Comparison of ENCODE assay signal across 11 mouse cellular contexts in the genomic region with DNA sequence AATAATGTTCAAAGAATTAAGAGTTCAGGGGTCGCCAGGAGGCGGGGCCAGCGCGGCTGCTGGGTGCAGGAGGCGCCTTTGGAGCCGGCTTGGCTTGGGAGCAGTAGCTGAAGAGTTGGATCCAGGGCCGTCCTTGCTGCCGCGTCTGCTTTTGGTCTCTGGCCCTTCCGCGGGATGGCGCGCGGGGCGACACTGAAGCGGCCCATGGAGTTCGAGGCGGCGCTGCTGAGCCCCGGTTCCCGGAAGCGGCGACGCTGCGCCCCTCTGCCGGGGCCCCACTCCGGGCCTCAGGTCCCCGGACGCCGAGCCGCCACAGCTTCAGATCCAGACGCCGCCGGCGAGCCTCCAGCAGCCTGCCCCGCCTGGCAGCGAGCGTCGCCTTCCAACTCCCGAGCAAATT. TPM values are rescaled to one million over a fixed set of nuclear protein-coding genes. Genes with fewer than 3 reads are reported as not detected.
A peak's percentile ranks its signal among the peaks of the same experiment; 100 is the strongest.
DNase-seq lines count a peak whose midpoint lies in the region; ATAC-seq and TF ChIP-seq lines count a peak whose summit lies in the region.
"Not testable (repeated sequence)": the region's sequence is repeated elsewhere in the genome, so short reads cannot be mapped to it uniquely, and the experiment has no call there.
"Had no signal": no experiment of that assay in that cellular context is flagged by ENCODE, and none has a peak within 500 bp of the region (broad histone marks: within the 10 kb centered on the region; RNA-seq: fewer than 3 reads in every experiment).

No protein-coding gene starts in this region.

- WGBS in hindbrain, embryonic 11.5 days: 0% methylated on average over 38 of the region's 40 CpGs
- under 1% methylated on average over 40 of the region's 40 CpGs for WGBS in kidney, postnatal 0 days
- WGBS in liver, postnatal 0 days (ENCODE audit: insufficient replicate concordance): under 1% methylated on average over 40 of the region's 40 CpGs
- under 1% methylated on average over 40 of the region's 40 CpGs for WGBS in midbrain, postnatal 0 days
- under 1% methylated on average over 40 of the region's 40 CpGs for WGBS in stomach, embryonic 16.5 days

- 0 out of 2 replicates have a peak, but pooled peaks have one; percentile 43 for ATAC-seq in hindbrain, embryonic 11.5 days (ENCODE audit: low FRiP score)
- ATAC-seq in kidney, postnatal 0 days (replicated peaks; ENCODE audit: low FRiP score, low read depth); liver, postnatal 0 days; midbrain, postnatal 0 days (ENCODE audit: low FRiP score): not testable (repeated sequence)
- ATAC-seq in stomach, embryonic 16.5 days (ENCODE audit: insufficient read depth, low FRiP score): peak; percentile 58; the same call in 1 of the 2 replicates

- H3K4me1 ChIP-seq in hindbrain, embryonic 11.5 days (replicated peaks; ENCODE audit: control insufficient read depth, insufficient read depth, low read length); kidney, postnatal 0 days (replicated peaks; ENCODE audit: insufficient read depth, low read length); liver, postnatal 0 days (ENCODE audit: insufficient read depth); midbrain, postnatal 0 days (ENCODE audit: insufficient read depth, low read length); stomach, embryonic 16.5 days (ENCODE audit: control insufficient read depth, insufficient read depth, low read length): not testable (repeated sequence)

- H3K27me3 ChIP-seq in hindbrain, embryonic 11.5 days (ENCODE audit: control insufficient read depth, insufficient read depth, low read length): peaks cover 13% of the 10 kb centered on the region; the same call in 1 of the 2 replicates
- not testable (repeated sequence) for H3K27me3 ChIP-seq in kidney, postnatal 0 days (ENCODE audit: insufficient read depth, low read length); midbrain, postnatal 0 days (ENCODE audit: insufficient read depth, low read length); stomach, embryonic 16.5 days (ENCODE audit: control insufficient read depth, insufficient read depth, low read length)
- H3K27me3 ChIP-seq in liver, postnatal 0 days (ENCODE audit: insufficient read depth, low read length): peaks cover 13% of the 10 kb centered on the region

- not testable (repeated sequence) for H3K9me3 ChIP-seq in hindbrain, embryonic 11.5 days (ENCODE audit: control insufficient read depth, low read length); kidney, postnatal 0 days (replicated peaks; ENCODE audit: low read length); liver, postnatal 0 days (ENCODE audit: low read length); midbrain, postnatal 0 days (ENCODE audit: low read length); stomach, embryonic 16.5 days (replicated peaks; ENCODE audit: control insufficient read depth, low read length)

- TF ChIP-seq CTCF in gastrocnemius, adult 2 months (IDR thresholded peaks at IDR 0.05); liver, postnatal 0 days (IDR thresholded peaks at IDR 0.05; ENCODE audit: low read depth): not testable (repeated sequence)
- peak; percentile 10; the same call in 1 of the 2 replicates for TF ChIP-seq CTCF in kidney, postnatal 0 days (IDR thresholded peaks at IDR 0.05; ENCODE audit: low read depth)
- peak; percentile 14; the same call in 1 of the 2 replicates for TF ChIP-seq CTCF in midbrain, postnatal 0 days (IDR thresholded peaks at IDR 0.05)

- not testable (repeated sequence) for H3K36me3 ChIP-seq in hindbrain, embryonic 11.5 days (ENCODE audit: control insufficient read depth, insufficient read depth, low read length); kidney, postnatal 0 days (ENCODE audit: insufficient read depth, low read length); liver, postnatal 0 days (replicated peaks; ENCODE audit: insufficient read depth, low read length); midbrain, postnatal 0 days (ENCODE audit: insufficient read depth, low read length); stomach, embryonic 16.5 days (ENCODE audit: control insufficient read depth, insufficient read depth, low read length)

- 0 out of 2 replicates have a peak overlapping the region, but pooled peaks have one; percentile 19 for H3K9ac ChIP-seq in hindbrain, embryonic 11.5 days (ENCODE audit: low read depth, low read length)
- not testable (repeated sequence) for H3K9ac ChIP-seq in kidney, postnatal 0 days (ENCODE audit: low read depth, low read length); liver, postnatal 0 days (replicated peaks); midbrain, postnatal 0 days (replicated peaks; ENCODE audit: low read length, poor library complexity, severe bottlenecking)
- peak overlapping the region; percentile 63 for H3K9ac ChIP-seq in stomach, embryonic 16.5 days (ENCODE audit: low read length)

- H3K27ac ChIP-seq in gastrocnemius, adult 2 months; hindbrain, embryonic 11.5 days (ENCODE audit: low read depth, low read length); kidney, postnatal 0 days; liver, postnatal 0 days (ENCODE audit: low read depth); midbrain, postnatal 0 days (ENCODE audit: low read depth, low read length); stomach, embryonic 16.5 days (ENCODE audit: low read length): not testable (repeated sequence)

- not testable (repeated sequence) for TF ChIP-seq EP300 in liver, postnatal 0 days (IDR thresholded peaks at IDR 0.05; ENCODE audit: low read depth)

- intact Hi-C loops in gastrocnemius, adult 2 months (cut with DNase I): not testable (repeated sequence)

- peak; percentile 67 for DNase-seq in CD4-positive helper T cell, adult 2 months (ENCODE audit: low read depth, low spot score)
- peak; percentile 56 for DNase-seq in embryo, embryonic 10.5 days (ENCODE audit: low spot score)
- DNase-seq in gastrocnemius, adult 2 months; kidney, postnatal 0 days (ENCODE audit: low spot score): not testable (repeated sequence)
- peak; percentile 55 for DNase-seq in hindbrain, embryonic 11.5 days (ENCODE audit: low spot score)
- peak; percentile 24 for DNase-seq in liver, postnatal 0 days
- DNase-seq in midbrain, postnatal 0 days (ENCODE audit: low spot score): peak; percentile 2

- H3K4me3 ChIP-seq in gastrocnemius, adult 2 months: peak overlapping the region; percentile 56
- H3K4me3 ChIP-seq in hindbrain, embryonic 11.5 days (ENCODE audit: low read depth, low read length): peak overlapping the region; percentile 28
- H3K4me3 ChIP-seq in kidney, postnatal 0 days (replicated peaks; ENCODE audit: low read depth, low read length): 0 out of 2 replicates have a peak overlapping the region, but pooled peaks have one; percentile 17
- peak overlapping the region; percentile 25; the same call in 1 of the 2 replicates for H3K4me3 ChIP-seq in liver, postnatal 0 days (ENCODE audit: low read depth, low read length)
- peak overlapping the region; percentile 22; the same call in 1 of the 2 replicates for H3K4me3 ChIP-seq in midbrain, postnatal 0 days (ENCODE audit: low read depth, low read length)
- peak overlapping the region; percentile 44 for H3K4me3 ChIP-seq in stomach, embryonic 16.5 days (replicated peaks; ENCODE audit: low read length)

- H3K4me2 ChIP-seq in hindbrain, embryonic 11.5 days (replicated peaks; ENCODE audit: low read depth, low read length): peak overlapping the region; percentile 45
- peak overlapping the region; percentile 57 for H3K4me2 ChIP-seq in kidney, postnatal 0 days (ENCODE audit: low read length)
- peak overlapping the region; percentile 40 for H3K4me2 ChIP-seq in liver, postnatal 0 days (ENCODE audit: low read depth, low read length)
- H3K4me2 ChIP-seq in midbrain, postnatal 0 days (ENCODE audit: low read depth, low read length, poor library complexity, severe bottlenecking): peak overlapping the region; percentile 41
- H3K4me2 ChIP-seq in stomach, embryonic 16.5 days (ENCODE audit: low read depth, low read length): peak overlapping the region; percentile 63

RNA-seq across cellular contexts. Expression of a gene that starts 10.6 kb away (rescaled TPM):
- total RNA-seq in gastrocnemius, adult 2 months (2021): not detected
- polyA plus RNA-seq in hindbrain, embryonic 11.5 days (2014; fragmentation: Nextera tagmentation; extraction: Ambion mirVana): not detected in 2 replicates
- polyA plus RNA-seq in kidney, postnatal 0 days (2015; fragmentation: Nextera tagmentation; extraction: Ambion mirVana): not detected in 2 replicates
- not detected in 2 replicates for polyA plus RNA-seq in liver, postnatal 0 days (2015; fragmentation: Nextera tagmentation; extraction: Ambion mirVana)
- total RNA-seq in midbrain, postnatal 0 days (2014; rRNA removed): not detected in 2 replicates
- polyA plus RNA-seq in midbrain, postnatal 0 days (2015; fragmentation: Nextera tagmentation; extraction: Ambion mirVana): not detected in 2 replicates
- 0.42 and 0.45 TPM in 2 replicates for polyA plus RNA-seq in stomach, embryonic 16.5 days (2015; fragmentation: Nextera tagmentation; extraction: Ambion mirVana)
- total RNA-seq: left cerebral cortex, adult 18-20 months had no signal
- polyA plus RNA-seq: cerebellum, adult 2 months had no signal

RNA-seq across cellular contexts. Expression of a gene that starts 11.1 kb away (rescaled TPM):
- not detected for total RNA-seq in gastrocnemius, adult 2 months (2021)
- not detected in 2 replicates for polyA plus RNA-seq in hindbrain, embryonic 11.5 days (2014; fragmentation: Nextera tagmentation; extraction: Ambion mirVana)
- not detected in 2 replicates for polyA plus RNA-seq in kidney, postnatal 0 days (2015; fragmentation: Nextera tagmentation; extraction: Ambion mirVana)
- polyA plus RNA-seq in liver, postnatal 0 days (2015; fragmentation: Nextera tagmentation; extraction: Ambion mirVana): not detected in 2 replicates
- total RNA-seq in midbrain, postnatal 0 days (2014; rRNA removed): not detected in 2 replicates
- polyA plus RNA-seq in midbrain, postnatal 0 days (2015; fragmentation: Nextera tagmentation; extraction: Ambion mirVana): not detected in 2 replicates
- 3.4 and 4.0 TPM in 2 replicates for polyA plus RNA-seq in stomach, embryonic 16.5 days (2015; fragmentation: Nextera tagmentation; extraction: Ambion mirVana)
- total RNA-seq: monocyte, adult 5-6 weeks had no signal
- polyA plus RNA-seq: cerebellum, adult 2 months had no signal

RNA-seq across cellular contexts. Expression of a gene that starts 49.7 kb away (rescaled TPM):
- not detected for total RNA-seq in gastrocnemius, adult 2 months (2021)
- not detected in 2 replicates for polyA plus RNA-seq in hindbrain, embryonic 11.5 days (2014; fragmentation: Nextera tagmentation; extraction: Ambion mirVana)
- polyA plus RNA-seq in kidney, postnatal 0 days (2015; fragmentation: Nextera tagmentation; extraction: Ambion mirVana): not detected in 2 replicates
- not detected in 2 replicates for polyA plus RNA-seq in liver, postnatal 0 days (2015; fragmentation: Nextera tagmentation; extraction: Ambion mirVana)
- not detected in 2 replicates for total RNA-seq in midbrain, postnatal 0 days (2014; rRNA removed)
- not detected in 2 replicates for polyA plus RNA-seq in midbrain, postnatal 0 days (2015; fragmentation: Nextera tagmentation; extraction: Ambion mirVana)
- 0.34 TPM in 1 of 2 replicates, not detected in the other for polyA plus RNA-seq in stomach, embryonic 16.5 days (2015; fragmentation: Nextera tagmentation; extraction: Ambion mirVana)
- total RNA-seq: left cerebral cortex, adult 18-20 months; monocyte, adult 5-6 weeks had no signal
- polyA plus RNA-seq: cerebellum, adult 2 months had no signal

RNA-seq across cellular contexts. Expression of a gene that starts 57.5 kb away (rescaled TPM):
- not detected for total RNA-seq in gastrocnemius, adult 2 months (2021)
- not detected in 2 replicates for polyA plus RNA-seq in hindbrain, embryonic 11.5 days (2014; fragmentation: Nextera tagmentation; extraction: Ambion mirVana)
- not detected in 2 replicates for polyA plus RNA-seq in kidney, postnatal 0 days (2015; fragmentation: Nextera tagmentation; extraction: Ambion mirVana)
- polyA plus RNA-seq in liver, postnatal 0 days (2015; fragmentation: Nextera tagmentation; extraction: Ambion mirVana): not detected in 2 replicates
- total RNA-seq in midbrain, postnatal 0 days (2014; rRNA removed): not detected in 2 replicates
- polyA plus RNA-seq in midbrain, postnatal 0 days (2015; fragmentation: Nextera tagmentation; extraction: Ambion mirVana): not detected in 2 replicates
- not detected in 2 replicates for polyA plus RNA-seq in stomach, embryonic 16.5 days (2015; fragmentation: Nextera tagmentation; extraction: Ambion mirVana)
- total RNA-seq: left cerebral cortex, adult 18-20 months had no signal
- polyA plus RNA-seq: cerebellum, adult 2 months had no signal
